Mouse (Mus musculus): ENCODE data around the gene Cyp2ab1. TPM values are rescaled to one million over a fixed set of nuclear protein-coding genes. Genes with fewer than 3 reads are reported as not detected.

Cyp2ab1 gene
- polyA plus RNA-seq, 1 experiment = not detected

- H3K27ac ChIP-seq (ENCODE audit: insufficient read depth, low read length) = no peak overlapping the region
- TF ChIP-seq POLR2A (IDR thresholded peaks at IDR 0.05; ENCODE audit: extremely low read depth, insufficient read depth, low read length) = no peak
- H3K4me1 ChIP-seq (ENCODE audit: control insufficient read depth, insufficient read depth, low read length) = no peaks in the 10 kb centered on the region
- no peak overlapping the region for H3K4me3 ChIP-seq (ENCODE audit: insufficient read depth, low read length)
Measured at GRCm38 (mm10) chr16:20338616-20339015, 13.4 kb upstream of the Cyp2ab1 start.

- Histone ChIP-seq H3K4me1 (ENCODE audit: control insufficient read depth, insufficient read depth, low read length) (no peaks in the 10 kb centered on the region), H3K27ac (ENCODE audit: insufficient read depth, low read length) (no peak overlapping the region), H3K4me3 (ENCODE audit: insufficient read depth, low read length) (no peak overlapping the region)
- TF ChIP-seq POLR2A (IDR thresholded peaks at IDR 0.05; ENCODE audit: extremely low read depth, insufficient read depth, low read length) = no peak
- TF ChIP-seq CTCF (IDR thresholded peaks at IDR 0.05; ENCODE audit: extremely low read depth, insufficient read depth, low read length) = no peak
Measured at GRCm38 (mm10) chr16:20334918-20335317, 9.7 kb upstream of the Cyp2ab1 start.

- H3K27ac ChIP-seq (ENCODE audit: insufficient read depth, low read length) = no peak overlapping the region
- TF ChIP-seq CTCF (IDR thresholded peaks at IDR 0.05; ENCODE audit: extremely low read depth, insufficient read depth, low read length) = no peak
- TF ChIP-seq POLR2A (IDR thresholded peaks at IDR 0.05; ENCODE audit: extremely low read depth, insufficient read depth, low read length) = no peak
- H3K4me3 ChIP-seq (ENCODE audit: insufficient read depth, low read length) = no peak overlapping the region
- no peaks in the 10 kb centered on the region for H3K4me1 ChIP-seq (ENCODE audit: control insufficient read depth, insufficient read depth, low read length)
Measured at GRCm38 (mm10) chr16:20328306-20328705, 3.1 kb upstream of the Cyp2ab1 start.

GRCm38 (mm10) chr16:20323907-20324306 lies 1.3 kb downstream of the Cyp2ab1 start:
- TF ChIP-seq POLR2A (IDR thresholded peaks at IDR 0.05; ENCODE audit: extremely low read depth, insufficient read depth, low read length) (no peak), CTCF (IDR thresholded peaks at IDR 0.05; ENCODE audit: extremely low read depth, insufficient read depth, low read length) (no peak)
- Histone ChIP-seq H3K27ac (ENCODE audit: insufficient read depth, low read length) (no peak overlapping the region), H3K4me1 (ENCODE audit: control insufficient read depth, insufficient read depth, low read length) (no peaks in the 10 kb centered on the region)

GRCm38 (mm10) chr16:20322274-20322673 lies 2.9 kb downstream of the Cyp2ab1 start:
- Histone ChIP-seq H3K27ac (ENCODE audit: insufficient read depth, low read length) (no peak overlapping the region), H3K4me1 (ENCODE audit: control insufficient read depth, insufficient read depth, low read length) (no peaks in the 10 kb centered on the region), H3K4me3 (ENCODE audit: insufficient read depth, low read length) (no peak overlapping the region)
- no peak for TF ChIP-seq CTCF (IDR thresholded peaks at IDR 0.05; ENCODE audit: extremely low read depth, insufficient read depth, low read length)
- TF ChIP-seq POLR2A (IDR thresholded peaks at IDR 0.05; ENCODE audit: extremely low read depth, insufficient read depth, low read length) = no peak

More at GRCm38 (mm10) chr16:20323907-20324306, 1.3 kb downstream of the Cyp2ab1 start:
- H3K4me3 ChIP-seq (ENCODE audit: insufficient read depth, low read length) = no peak overlapping the region

GRCm38 (mm10) chr16:20316770-20317169 lies 8.4 kb downstream of the Cyp2ab1 start:
- no peaks in the 10 kb centered on the region for H3K4me1 ChIP-seq (ENCODE audit: control insufficient read depth, insufficient read depth, low read length)

GRCm38 (mm10) chr16:20315266-20315665 lies 9.9 kb downstream of the Cyp2ab1 start:
- TF ChIP-seq POLR2A (IDR thresholded peaks at IDR 0.05; ENCODE audit: extremely low read depth, insufficient read depth, low read length) (no peak), CTCF (IDR thresholded peaks at IDR 0.05; ENCODE audit: extremely low read depth, insufficient read depth, low read length) (no peak)
- Histone ChIP-seq H3K4me3 (ENCODE audit: insufficient read depth, low read length) (no peak overlapping the region), H3K27ac (ENCODE audit: insufficient read depth, low read length) (no peak overlapping the region), H3K4me1 (ENCODE audit: control insufficient read depth, insufficient read depth, low read length) (no peaks in the 10 kb centered on the region)

More at GRCm38 (mm10) chr16:20316770-20317169, 8.4 kb downstream of the Cyp2ab1 start:
- Histone ChIP-seq H3K27ac (ENCODE audit: insufficient read depth, low read length) (no peak overlapping the region), H3K4me3 (ENCODE audit: insufficient read depth, low read length) (no peak overlapping the region)
- TF ChIP-seq POLR2A (IDR thresholded peaks at IDR 0.05; ENCODE audit: extremely low read depth, insufficient read depth, low read length) (no peak), CTCF (IDR thresholded peaks at IDR 0.05; ENCODE audit: extremely low read depth, insufficient read depth, low read length) (no peak)

- no peak overlapping the region for H3K4me3 ChIP-seq (ENCODE audit: insufficient read depth, low read length)
- TF ChIP-seq CTCF (IDR thresholded peaks at IDR 0.05; ENCODE audit: extremely low read depth, insufficient read depth, low read length) = no peak
- no peak for TF ChIP-seq POLR2A (IDR thresholded peaks at IDR 0.05; ENCODE audit: extremely low read depth, insufficient read depth, low read length)
- no peaks in the 10 kb centered on the region for H3K4me1 ChIP-seq (ENCODE audit: control insufficient read depth, insufficient read depth, low read length)
- H3K27ac ChIP-seq (ENCODE audit: insufficient read depth, low read length) = no peak overlapping the region
Measured at GRCm38 (mm10) chr16:20312272-20312671, 12.9 kb downstream of the Cyp2ab1 start.

- Histone ChIP-seq H3K4me3 (ENCODE audit: insufficient read depth, low read length) (peak within 1 kb of the TSS; percentile 98), H3K4me1 (ENCODE audit: control insufficient read depth, insufficient read depth, low read length) (peaks cover 3% of the 10 kb centered on the region; the same call in 1 of the 2 replicates), H3K27ac (ENCODE audit: insufficient read depth, low read length) (peak within 1 kb of the TSS; percentile 13; the same call in 1 of the 2 replicates)
- TF ChIP-seq CTCF (IDR thresholded peaks at IDR 0.05; ENCODE audit: extremely low read depth, insufficient read depth, low read length) (peak; percentile 88), POLR2A (IDR thresholded peaks at IDR 0.05; ENCODE audit: extremely low read depth, insufficient read depth, low read length) (peak; percentile 55; the same call in 1 of the 2 replicates)
Measured at GRCm38 (mm10) chr16:20301770-20302649, 23.2 kb downstream of the Cyp2ab1 start, which contains the start of gene Parl. Parl (minus strand) TSS chr16:20302387.

- Histone ChIP-seq H3K27ac (ENCODE audit: insufficient read depth, low read length) (no peak overlapping the region), H3K4me1 (ENCODE audit: control insufficient read depth, insufficient read depth, low read length) (peaks cover 3% of the 10 kb centered on the region; the same call in 1 of the 2 replicates), H3K4me3 (ENCODE audit: insufficient read depth, low read length) (no peak overlapping the region)
- TF ChIP-seq POLR2A (IDR thresholded peaks at IDR 0.05; ENCODE audit: extremely low read depth, insufficient read depth, low read length) (no peak), CTCF (IDR thresholded peaks at IDR 0.05; ENCODE audit: extremely low read depth, insufficient read depth, low read length) (no peak)
Measured at GRCm38 (mm10) chr16:20300076-20300475, 25.1 kb downstream of the Cyp2ab1 start.
